Mouse (Mus musculus) lung, postnatal 4 days (tissue): ENCODE measurements around the gene Atrnl1.
"Not testable (repeated sequence)": the region's sequence is repeated elsewhere in the genome, so short reads cannot be mapped to it uniquely, and the experiment has no call there.

ENCODE experiments used
- DNase-seq, 2 experiments: peaks; one replicate each; pipeline ENCODE4 v3.0.0; 2021

Gene Atrnl1

GRCm38 (mm10) chr19:58044816-58045215, 434.0 kb downstream of the Atrnl1 start:
- DNase-seq = no peak

GRCm38 (mm10) chr19:58046656-58047055, 435.8 kb downstream of the Atrnl1 start:
- no peak for DNase-seq

GRCm38 (mm10) chr19:58050410-58050809, 439.6 kb downstream of the Atrnl1 start:
- not testable (repeated sequence) for DNase-seq

- no peak for DNase-seq
Observed at GRCm38 (mm10) chr19:58050986-58051385, 440.2 kb downstream of the Atrnl1 start.

DNA sequence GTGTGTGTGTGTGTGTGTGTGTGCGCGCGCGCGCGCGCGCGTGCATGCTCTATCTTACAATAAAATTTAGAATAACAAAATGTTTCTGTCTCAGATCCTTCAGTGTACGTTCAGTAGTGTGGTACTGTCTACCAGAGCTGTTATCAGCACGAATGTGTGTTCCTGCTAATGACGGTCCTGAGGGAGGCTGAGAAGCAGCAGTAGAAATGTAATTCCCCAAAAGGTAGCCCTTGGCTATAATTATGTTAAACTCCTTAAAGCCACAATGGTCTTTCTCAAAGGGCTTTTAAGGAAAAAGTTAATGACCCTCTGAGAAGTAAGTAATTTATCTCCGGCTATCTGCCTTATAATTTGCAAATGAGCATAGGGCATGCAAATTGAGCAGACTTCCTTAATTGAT, 441.1 kb downstream of the Atrnl1 start:
- DNase-seq = no peak

GRCm38 (mm10) chr19:58052444-58053135, 441.8 kb downstream of the Atrnl1 start:
- peak in 1 of 2 experiments; percentile 48 for DNase-seq

DNA sequence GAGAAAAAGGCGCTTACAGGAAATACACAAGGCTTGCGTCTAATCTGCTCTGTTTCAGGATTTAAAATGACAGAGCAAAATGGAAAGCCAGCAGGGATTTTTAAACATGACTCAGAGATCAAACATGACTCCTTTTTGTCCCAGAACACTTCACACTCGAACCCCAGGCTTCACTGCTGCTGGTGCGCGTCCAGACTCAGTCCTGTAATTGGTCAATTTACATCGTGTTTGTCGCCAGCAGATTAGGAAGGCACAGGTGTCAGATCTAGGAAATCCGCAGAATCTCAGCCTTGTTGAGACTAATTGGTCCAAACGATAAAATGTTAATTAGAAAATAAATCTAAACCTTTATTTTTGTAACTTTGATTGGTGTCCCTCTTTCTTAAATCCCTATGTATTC, 448.9 kb downstream of the Atrnl1 start:
- no peak for DNase-seq

- no peak for DNase-seq
Observed at GRCm38 (mm10) chr19:58060199-58060853, 449.5 kb downstream of the Atrnl1 start.

DNA sequence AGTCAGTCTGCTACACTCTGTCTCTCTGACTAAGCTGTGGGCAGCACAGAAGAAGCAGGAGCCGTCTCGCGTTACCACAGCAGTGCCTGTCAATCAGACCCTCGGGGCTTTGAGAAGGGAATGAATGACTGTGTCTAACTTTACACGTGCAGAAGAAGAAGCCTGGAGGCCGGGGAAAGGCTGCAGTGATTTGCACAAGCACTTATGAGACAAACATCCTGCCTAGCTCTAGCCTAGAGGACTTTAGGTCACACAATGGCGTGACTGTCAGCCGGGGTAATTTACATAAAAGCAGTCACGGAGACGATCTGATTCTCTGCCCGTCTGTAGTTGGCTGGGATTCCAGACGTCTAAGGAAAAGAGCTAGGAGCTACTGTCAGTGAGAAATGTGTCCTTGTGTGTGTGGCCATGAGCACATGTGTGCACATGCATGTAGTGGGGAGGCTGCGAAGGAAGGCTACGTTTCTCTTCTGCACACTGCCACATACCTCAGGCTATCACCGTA, 450.1 kb downstream of the Atrnl1 start:
- DNase-seq = peak; percentile 26 to 53

- DNase-seq = no peak
Observed at GRCm38 (mm10) chr19:58061933-58062332, 451.1 kb downstream of the Atrnl1 start.

DNA sequence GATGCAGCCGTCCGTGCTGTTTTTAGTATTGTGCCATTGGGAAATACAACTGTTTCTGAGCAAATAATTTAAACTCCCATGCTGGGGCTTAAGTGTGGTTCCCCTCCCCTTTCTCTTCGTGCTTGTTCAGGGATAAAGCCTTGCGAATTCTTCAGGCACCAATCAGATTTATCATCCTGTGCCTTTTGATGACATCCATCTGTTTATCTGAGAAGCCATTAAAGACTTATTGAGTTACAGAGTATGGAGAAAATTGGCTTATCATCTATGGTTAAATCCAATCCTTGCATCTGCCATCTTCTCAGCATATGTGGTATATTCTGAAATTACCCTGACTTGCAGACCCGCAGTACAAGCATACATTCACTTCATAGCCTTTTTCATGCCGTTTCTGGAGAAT, 452.7 kb downstream of the Atrnl1 start:
- no peak for DNase-seq

GRCm38 (mm10) chr19:58064116-58065000, 453.5 kb downstream of the Atrnl1 start:
- no peak for DNase-seq

GRCm38 (mm10) chr19:58065001-58065314, 454.1 kb downstream of the Atrnl1 start:
- DNase-seq = peak; percentile 33 to 54

DNA sequence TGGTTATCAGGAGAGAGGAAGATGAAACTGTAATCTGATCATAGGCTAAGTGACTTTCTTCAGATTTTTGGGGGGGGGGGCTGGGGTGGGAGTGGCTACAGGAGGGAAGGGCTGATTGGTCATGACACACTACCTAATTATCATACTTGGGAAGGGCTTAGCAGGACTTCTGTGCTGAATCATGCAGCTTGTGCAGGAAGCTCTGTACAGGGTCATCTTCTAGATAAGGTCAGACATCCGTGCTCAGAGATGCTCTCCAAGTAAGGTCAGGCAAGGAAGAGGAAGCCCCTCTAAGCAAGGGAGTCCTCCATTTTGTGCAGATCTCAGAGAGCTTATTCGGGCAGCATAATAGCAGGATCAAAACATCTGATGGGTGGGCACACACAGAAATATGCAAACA, 454.7 kb downstream of the Atrnl1 start:
- DNase-seq = no peak

DNA sequence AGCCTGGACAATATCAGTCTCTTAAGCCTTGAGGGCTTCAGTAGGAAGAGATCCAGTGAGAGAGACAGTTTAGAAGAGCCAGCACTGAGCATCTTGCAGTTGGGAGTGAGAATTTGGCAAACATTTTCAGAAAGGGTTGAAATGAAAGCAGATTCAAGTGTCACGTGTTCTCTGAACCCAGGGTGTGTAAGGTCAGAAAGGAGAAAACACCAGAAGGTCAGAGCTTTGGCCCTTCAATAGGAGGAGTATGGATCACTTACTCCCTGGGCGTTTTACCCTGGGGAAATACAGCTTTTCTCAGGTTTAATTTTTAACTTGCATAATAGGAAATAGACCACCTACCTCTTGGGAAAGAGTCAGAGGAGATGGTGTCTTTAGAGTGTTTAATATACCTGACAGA, 457.3 kb downstream of the Atrnl1 start:
- no peak for DNase-seq

DNA sequence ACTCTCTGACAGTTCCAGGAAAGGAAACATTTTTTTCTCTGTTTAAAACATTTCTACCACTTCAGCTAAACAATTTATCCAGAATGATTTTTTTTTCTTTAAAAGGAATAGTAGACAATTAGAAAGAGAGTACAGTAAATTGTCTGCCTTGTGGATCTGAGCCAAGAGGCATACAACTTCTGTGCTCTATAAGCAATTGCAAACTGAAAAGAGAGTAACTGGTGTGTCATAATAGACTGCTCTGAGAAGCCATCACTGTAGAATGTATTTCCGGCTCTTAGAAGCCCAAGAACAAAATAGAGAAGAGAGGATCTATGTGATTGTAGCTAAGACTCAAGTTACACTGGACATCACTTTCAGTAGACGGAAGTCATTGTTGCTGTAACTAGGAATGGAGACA, 458.1 kb downstream of the Atrnl1 start:
- DNase-seq = no peak

DNA sequence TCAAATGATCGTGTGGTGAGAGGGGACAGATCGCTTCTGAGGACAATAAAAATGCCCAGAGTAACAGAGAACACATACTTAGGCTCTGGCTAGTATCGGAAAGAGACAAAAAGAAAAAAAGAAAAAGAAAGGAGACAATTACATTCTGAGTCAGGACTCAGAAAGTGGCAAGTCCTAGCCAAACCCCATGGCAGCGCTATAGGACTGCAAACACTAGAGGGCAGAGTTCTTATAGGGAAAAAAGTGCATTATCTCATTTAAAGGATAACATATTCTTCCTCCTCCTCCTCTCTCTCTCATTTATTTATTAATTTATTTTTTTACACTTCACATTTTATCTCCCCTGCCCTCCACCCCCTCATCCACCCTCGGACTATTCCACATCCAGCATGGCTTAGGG, 461.6 kb downstream of the Atrnl1 start:
- no peak for DNase-seq

DNA sequence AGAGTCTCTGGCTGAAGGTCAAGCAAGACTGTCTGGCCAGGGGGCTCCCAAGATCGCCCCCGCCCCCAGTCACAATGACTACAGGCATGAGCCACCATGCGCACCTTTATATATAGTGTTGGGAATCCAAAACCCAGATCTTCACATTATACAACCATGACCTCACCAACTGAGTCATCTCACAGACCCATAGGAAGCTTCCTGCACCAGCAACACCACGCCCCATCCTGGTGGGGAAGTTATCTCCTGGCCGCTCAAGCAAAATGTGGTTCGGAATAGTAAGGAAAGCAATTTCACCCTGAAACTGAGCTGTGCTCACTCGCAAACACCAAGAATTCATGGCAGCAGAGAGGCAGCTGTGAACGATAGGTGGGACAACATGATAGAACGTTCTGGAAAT, 462.0 kb downstream of the Atrnl1 start:
- DNase-seq = no peak

DNA sequence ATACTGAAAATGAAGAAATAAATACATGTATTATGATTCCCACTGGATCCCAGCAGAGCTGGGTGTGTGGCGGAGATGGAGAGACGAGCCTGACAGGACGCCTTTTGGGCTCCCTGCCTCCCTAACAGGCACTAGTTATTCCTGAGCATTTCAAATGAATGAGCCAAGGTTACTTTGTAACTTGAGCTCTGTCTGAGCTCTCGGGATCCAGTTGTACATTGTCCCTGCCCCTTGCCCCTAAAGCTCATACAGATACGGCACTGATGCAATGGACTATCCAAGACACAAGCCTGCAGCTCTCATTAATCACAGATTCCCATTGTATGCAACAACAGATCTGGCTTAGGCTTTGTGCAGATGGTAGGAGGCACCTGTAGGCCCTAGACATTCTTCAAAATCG, 464.4 kb downstream of the Atrnl1 start:
- no peak for DNase-seq

GRCm38 (mm10) chr19:58076961-58077371, 466.1 kb downstream of the Atrnl1 start:
- DNase-seq = no peak

GRCm38 (mm10) chr19:58077529-58078070, 466.8 kb downstream of the Atrnl1 start:
- no peak for DNase-seq

DNA sequence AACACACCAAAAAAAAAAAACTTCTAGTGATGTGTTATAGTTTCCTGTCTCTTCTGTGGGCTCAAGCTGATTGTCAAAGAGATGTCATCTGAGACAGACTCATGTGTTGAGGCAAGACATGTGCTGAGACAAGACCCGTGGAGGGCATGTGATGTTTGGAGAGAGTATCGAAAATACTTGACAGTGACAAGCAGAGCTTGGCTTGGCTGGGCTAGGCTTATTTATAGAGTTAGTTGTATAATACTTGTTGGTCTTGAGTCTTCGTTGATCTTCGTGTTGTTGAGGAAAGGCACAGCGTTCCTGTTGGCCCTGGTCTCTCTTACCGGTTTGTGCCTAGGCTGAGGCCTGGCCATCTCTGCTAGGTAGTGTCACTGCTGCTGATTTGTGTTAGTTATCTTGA, 469.3 kb downstream of the Atrnl1 start:
- DNase-seq = no peak

- no peak for DNase-seq
Observed at GRCm38 (mm10) chr19:58082751-58083150, 471.9 kb downstream of the Atrnl1 start.
